Mouse (Mus musculus) midbrain, embryonic 16.5 days (tissue): ENCODE results near the gene Arid3c. TPM values are rescaled to one million over a fixed set of nuclear protein-coding genes. Genes with fewer than 3 reads are reported as not detected.
"Not testable (repeated sequence)": the region's sequence is repeated elsewhere in the genome, so short reads cannot be mapped to it uniquely, and the experiment has no call there.

Source experiments
- ATAC-seq: fragments of 200-750 bp; cut with Nextera tagmentation; 2 replicates; pipeline ENCODE4 v1.8.0; 2017; ENCODE audit warnings: moderate TSS enrichment
- H3K27ac ChIP-seq: fragments of 300-500 bp; sonication (generic); 2 replicates; pipeline ENCODE4 v1.5.1; 2014; ENCODE audit warnings: mild to moderate bottlenecking, low read length, mixed read lengths
- H3K27me3 ChIP-seq: fragments of 300-500 bp; sonication (generic); 2 replicates; pipeline ENCODE4 v1.6.1; 2014; ENCODE audit warnings: low read depth, low read length, mixed read lengths; ENCODE audit not compliant: control insufficient read depth, insufficient read depth
- H3K36me3 ChIP-seq: fragments of 300-500 bp; sonication (generic); 2 replicates; pipeline ENCODE4 v1.6.1; 2014; ENCODE audit warnings: mild to moderate bottlenecking, low read length, moderate library complexity, mixed read lengths; ENCODE audit not compliant: control insufficient read depth, insufficient read depth
- H3K4me1 ChIP-seq: fragments of 300-500 bp; sonication (generic); 2 replicates; pipeline ENCODE4 v1.6.1; 2014; ENCODE audit warnings: mild to moderate bottlenecking, low read length, mixed read lengths; ENCODE audit not compliant: control insufficient read depth, insufficient read depth
- H3K4me2 ChIP-seq: fragments of 300-500 bp; sonication (generic); 2 replicates; pipeline ENCODE4 v1.6.1; 2014; ENCODE audit warnings: mild to moderate bottlenecking, low read length, mixed read lengths
- H3K4me3 ChIP-seq: fragments of 300-500 bp; sonication (generic); 2 replicates; pipeline ENCODE4 v1.5.1; 2014; ENCODE audit warnings: low read depth, mild to moderate bottlenecking, low read length, moderate library complexity, mixed read lengths
- H3K9ac ChIP-seq: fragments of 300-500 bp; sonication (generic); 2 replicates; pipeline ENCODE4 v1.6.1; 2014; ENCODE audit warnings: low read depth, low read length, mixed read lengths
- H3K9me3 ChIP-seq: fragments of 300-500 bp; sonication (generic); replicated peaks from 2 replicates; pipeline ENCODE4 v1.6.1; 2014; ENCODE audit warnings: mild to moderate bottlenecking, low read length, mixed read lengths; ENCODE audit not compliant: control insufficient read depth, poor library complexity, severe bottlenecking
- WGBS: fragments of 180-500 bp; shearing (Covaris S2); extraction: QIAGEN DNeasy Blood & Tissue Kit; methylation state at CpG from one replicate; pipeline ENCODE4 v1.1.7; 2014; 5-methylcytosine and 5-hydroxymethylcytosine counted together
- polyA plus RNA-seq: library from polyadenylated mRNA; unstranded; fragments of >200 nt; fragmentation: Nextera tagmentation; extraction: Ambion mirVana; gene quantifications from 2 replicates; pipeline ENCODE4 v1.2.1, GENCODE M21; 2015

The Arid3c gene
- 0.58 and 1.2 TPM in 2 replicates for polyA plus RNA-seq

GRCm38 (mm10) chr4:41731052-41731765, at the start of gene Arid3c:
Gene Arid3c, minus strand, starts transcription at chr4:41731142.
- Histone ChIP-seq H3K27me3 (peaks cover 61% of the 10 kb centered on the region), H3K4me3 (peak within 1 kb of the TSS; percentile 41), H3K4me1 (peaks cover 6% of the 10 kb centered on the region), H3K9me3 (no peaks in the 10 kb centered on the region), H3K9ac (peak within 1 kb of the TSS; percentile 48), H3K4me2 (peak within 1 kb of the TSS; percentile 69), H3K36me3 (no peaks in the 10 kb centered on the region), H3K27ac (no peak within 1 kb of the TSS)
- 2% methylated on average over 48 of the region's 50 CpGs for WGBS
- ATAC-seq = peak; percentile 66; the same call in 1 of the 2 replicates

GRCm38 (mm10) chr4:41775840-41776239, 44.9 kb upstream of the Arid3c start:
- H3K4me2 ChIP-seq, H3K27ac ChIP-seq, ATAC-seq, H3K4me1 ChIP-seq, H3K9ac ChIP-seq, H3K27me3 ChIP-seq, H3K36me3 ChIP-seq, H3K4me3 ChIP-seq, H3K9me3 ChIP-seq: not testable (repeated sequence)
- 73% methylated on average over 1 of the region's 1 CpGs for WGBS

DNA sequence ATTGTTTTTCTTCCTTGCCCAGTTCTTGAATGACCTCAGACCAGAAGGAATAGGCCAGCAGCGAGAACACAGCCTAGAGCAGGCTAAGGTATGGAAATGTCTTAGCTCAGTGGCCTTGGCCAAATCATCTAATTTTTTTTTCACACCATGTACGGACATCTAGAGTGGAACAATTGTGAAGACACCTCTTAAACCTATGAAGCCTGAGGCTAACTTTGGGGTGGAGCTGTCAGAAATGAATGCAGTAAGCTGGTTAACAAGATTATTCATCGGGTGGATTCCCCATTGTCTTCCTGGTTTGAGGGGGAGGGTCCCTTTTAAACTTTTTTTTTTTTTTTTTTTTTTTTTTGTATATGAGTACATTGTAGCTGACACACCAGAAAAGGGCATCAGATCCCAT, 43.6 kb upstream of the Arid3c start:
- peak overlapping the region; percentile 52; the same call in 1 of the 2 replicates for H3K9ac ChIP-seq
- H3K36me3 ChIP-seq, H3K4me1 ChIP-seq, H3K27me3 ChIP-seq, H3K9me3 ChIP-seq: not testable (repeated sequence)
- peak overlapping the region; percentile 56 for H3K4me2 ChIP-seq
- 39% methylated on average over 3 of the region's 3 CpGs for WGBS
- H3K4me3 ChIP-seq = peak overlapping the region; percentile 30
- H3K27ac ChIP-seq = peak overlapping the region; percentile 71
- 0 out of 2 replicates have a peak, but pooled peaks have one; percentile 58 for ATAC-seq

DNA sequence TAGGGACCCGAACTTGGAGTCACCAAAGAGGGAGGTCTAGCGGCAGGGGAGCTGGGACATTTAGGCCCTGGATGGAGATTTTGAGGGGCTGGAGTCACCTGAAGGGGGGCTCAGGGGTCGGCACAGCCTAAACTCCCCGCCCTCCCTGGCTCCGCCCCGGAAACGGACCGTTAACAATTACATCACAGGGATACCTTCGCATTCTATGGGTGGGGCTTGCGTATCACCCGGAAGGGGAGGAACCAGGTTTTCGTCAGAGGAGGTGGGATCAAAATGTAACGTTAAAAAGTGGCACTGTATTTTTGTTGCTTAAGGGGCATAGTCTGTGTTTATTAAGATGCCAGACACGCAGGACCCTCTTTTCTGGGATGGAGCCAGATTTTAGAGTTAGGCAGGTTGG, 43.1 kb upstream of the Arid3c start, which contains the start of gene Ccl27a:
Gene Ccl27a, minus strand, starts transcription at position 246 of the 400 bp plus-strand sequence.
- WGBS = under 1% methylated on average over 12 of the region's 14 CpGs
- Histone ChIP-seq H3K4me3 (peak within 1 kb of the TSS; percentile 45), H3K4me2 (peak within 1 kb of the TSS; percentile 56), H3K9ac (peak within 1 kb of the TSS; percentile 63; the same call in 1 of the 2 replicates), H3K27ac (peak within 1 kb of the TSS; percentile 71)
- H3K36me3 ChIP-seq, ATAC-seq, H3K9me3 ChIP-seq, H3K4me1 ChIP-seq, H3K27me3 ChIP-seq: not testable (repeated sequence)

DNA sequence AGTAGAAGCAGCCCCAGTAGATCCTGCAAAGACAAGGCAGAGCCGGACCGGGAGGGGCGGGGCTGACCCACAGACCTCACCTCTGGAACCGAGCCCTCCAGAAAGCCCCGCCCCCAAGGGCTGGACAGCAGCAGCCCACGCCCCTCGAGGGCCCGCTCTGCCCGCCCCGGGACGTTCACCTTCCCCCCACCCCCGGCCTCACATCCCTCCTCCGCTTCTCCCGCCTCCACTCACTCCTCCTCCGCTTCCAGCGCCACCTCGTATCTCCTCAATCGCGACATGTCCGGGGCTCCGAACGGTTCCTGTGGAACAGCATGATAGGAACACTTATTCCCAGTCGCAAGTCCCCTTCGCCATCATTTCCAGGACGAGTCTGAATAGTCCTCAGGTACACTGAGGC, 42.6 kb upstream of the Arid3c start:
- 0% methylated on average over 11 of the region's 25 CpGs for WGBS
- H3K4me2 ChIP-seq = peak overlapping the region; percentile 42
- H3K27ac ChIP-seq = peak overlapping the region; percentile 38; the same call in 1 of the 2 replicates
- H3K9me3 ChIP-seq, H3K4me1 ChIP-seq, H3K36me3 ChIP-seq, H3K27me3 ChIP-seq, ATAC-seq: not testable (repeated sequence)
- peak overlapping the region; percentile 45 for H3K4me3 ChIP-seq
- peak overlapping the region; percentile 63; the same call in 1 of the 2 replicates for H3K9ac ChIP-seq

DNA sequence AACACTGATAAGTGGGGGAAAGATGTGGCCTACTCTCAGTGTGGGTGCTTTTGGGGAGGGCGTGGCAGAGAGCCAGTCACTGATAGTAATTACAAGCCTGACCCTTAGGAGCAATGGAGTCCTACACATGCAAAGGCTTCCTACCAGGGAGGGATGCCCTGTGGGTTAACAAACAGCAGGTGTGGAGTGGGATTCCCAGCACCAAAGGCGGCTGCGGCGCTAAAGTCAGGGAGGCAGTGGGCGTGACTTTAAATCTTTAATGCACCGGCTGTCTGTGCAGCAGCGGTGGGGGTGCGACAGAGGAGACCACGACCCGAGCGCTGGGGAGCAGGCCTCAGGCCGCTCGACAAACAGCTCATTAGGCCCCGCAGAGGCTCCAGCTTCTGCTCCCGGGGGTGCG, 42.0 kb upstream of the Arid3c start:
- WGBS = 0% methylated on average over 5 of the region's 16 CpGs
- Histone ChIP-seq H3K4me3 (peak overlapping the region; percentile 35), H3K9ac (0 out of 2 replicates have a peak overlapping the region, but pooled peaks have one; percentile 26), H3K4me2 (peak overlapping the region; percentile 54)
- H3K36me3 ChIP-seq, H3K27ac ChIP-seq, H3K4me1 ChIP-seq, H3K27me3 ChIP-seq, ATAC-seq, H3K9me3 ChIP-seq: not testable (repeated sequence)

DNA sequence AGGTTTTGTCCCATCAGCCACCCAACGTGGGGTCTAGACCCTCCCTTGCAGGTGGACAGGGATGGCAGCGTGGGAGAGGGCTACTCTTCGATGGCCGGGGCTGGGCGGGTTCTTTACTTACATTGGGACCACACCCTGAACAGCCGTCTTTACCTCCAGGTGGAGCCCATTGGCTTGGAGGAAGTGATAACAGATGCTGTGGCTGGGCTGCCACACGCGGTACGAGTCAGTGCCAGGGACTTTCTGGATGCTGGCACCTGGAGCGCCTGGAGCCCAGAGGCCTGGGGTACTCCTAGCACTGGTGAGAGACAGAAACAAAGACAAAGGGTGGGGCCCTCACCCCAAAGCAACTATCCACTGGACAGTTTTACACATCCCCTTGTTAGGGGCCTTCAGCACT, 36.4 kb upstream of the Arid3c start:
- H3K36me3 ChIP-seq, H3K4me1 ChIP-seq, H3K9me3 ChIP-seq, H3K27me3 ChIP-seq, H3K27ac ChIP-seq, ATAC-seq, H3K9ac ChIP-seq, H3K4me2 ChIP-seq, H3K4me3 ChIP-seq: not testable (repeated sequence)
- WGBS = 84% methylated on average over 10 of the region's 10 CpGs

GRCm38 (mm10) chr4:41763176-41763575, 32.2 kb upstream of the Arid3c start:
- 80% methylated on average over 3 of the region's 6 CpGs for WGBS
- H3K9me3 ChIP-seq, H3K4me3 ChIP-seq, H3K27me3 ChIP-seq, H3K36me3 ChIP-seq, H3K27ac ChIP-seq, ATAC-seq, H3K9ac ChIP-seq, H3K4me2 ChIP-seq: not testable (repeated sequence)
- peaks cover 14% of the 10 kb centered on the region for H3K4me1 ChIP-seq

GRCm38 (mm10) chr4:41762688-41763114, 31.8 kb upstream of the Arid3c start:
- ATAC-seq, H3K4me3 ChIP-seq, H3K36me3 ChIP-seq, H3K4me2 ChIP-seq, H3K27me3 ChIP-seq, H3K9ac ChIP-seq, H3K9me3 ChIP-seq, H3K27ac ChIP-seq: not testable (repeated sequence)
- WGBS = 40% methylated on average over 8 of the region's 8 CpGs
- H3K4me1 ChIP-seq = peaks cover 14% of the 10 kb centered on the region
